Mouse (Mus musculus) liver, adult (tissue): ENCODE measurements around the gene Itsn1.

Source experiments
- GATA4 ChIP-seq: IDR thresholded peaks from 2 replicates; pipeline ENCODE4 v1.6.1; 2014; ENCODE audit warnings: mild to moderate bottlenecking, low read length; ENCODE audit not compliant: insufficient replicate concordance

Itsn1 gene

DNA sequence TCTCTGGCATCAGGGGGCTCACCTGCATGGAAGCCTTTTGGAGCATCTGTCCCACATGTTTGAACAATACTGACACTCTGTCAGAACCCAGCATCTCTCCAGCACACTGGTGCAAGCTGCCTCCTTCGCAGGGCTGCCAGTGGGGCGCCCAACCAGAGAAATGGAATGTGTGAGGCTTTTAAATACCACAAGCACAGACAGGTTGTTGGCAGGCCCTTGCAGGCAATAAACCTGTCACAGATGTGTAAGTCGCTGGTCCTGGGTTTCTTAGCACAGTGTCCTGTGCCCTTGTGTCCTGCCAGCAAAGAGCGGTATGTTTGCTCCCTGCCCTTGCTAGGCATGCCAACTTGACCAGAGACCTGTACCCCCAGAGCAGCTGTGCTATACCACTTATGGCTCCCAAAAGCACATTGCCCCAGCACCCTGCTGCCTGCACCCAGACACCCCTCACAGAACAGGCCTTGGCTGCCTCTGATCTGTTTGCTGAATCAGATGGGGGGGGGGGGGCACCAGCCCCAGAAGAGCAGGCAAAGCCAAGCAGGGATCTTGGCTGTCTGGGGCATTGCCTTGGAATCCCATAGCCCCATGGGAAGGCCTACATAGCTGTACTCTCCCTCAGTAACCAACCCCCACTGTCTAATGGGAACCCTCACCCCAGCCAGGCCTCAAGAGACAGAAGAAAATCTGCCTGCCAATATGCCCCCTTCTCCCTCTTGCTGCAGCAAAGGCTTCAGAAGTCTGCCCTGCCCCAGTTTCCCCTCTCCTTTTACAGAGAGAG, 146.7 kb downstream of the Itsn1 start:
- no peak for TF ChIP-seq GATA4

GRCm38 (mm10) chr16:91876457-91876856, 147.4 kb downstream of the Itsn1 start:
- no peak for TF ChIP-seq GATA4

DNA sequence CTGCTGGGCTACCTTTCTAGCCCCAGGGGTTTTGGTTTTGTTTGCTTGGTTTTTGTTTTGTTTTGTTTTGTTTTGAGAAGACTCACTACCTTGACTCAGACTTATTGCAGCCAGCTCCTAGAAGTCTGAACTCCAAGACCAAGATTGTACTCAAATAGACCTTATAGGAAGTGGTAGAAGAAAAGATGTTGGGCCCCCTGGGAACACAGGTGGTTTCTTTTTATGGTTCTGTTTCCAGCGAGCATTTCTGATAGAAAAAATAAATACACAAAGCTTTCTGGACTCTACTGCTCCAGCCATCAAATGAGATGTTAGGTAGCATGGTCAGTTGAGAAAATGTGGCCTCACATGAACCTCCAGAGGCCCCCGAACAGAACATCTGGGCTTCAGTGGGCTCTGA, 150.0 kb downstream of the Itsn1 start:
- no peak for TF ChIP-seq GATA4

- no peak for TF ChIP-seq GATA4
Measured at GRCm38 (mm10) chr16:91880869-91881767, 152.0 kb downstream of the Itsn1 start.

- TF ChIP-seq GATA4, result no peak
Measured at GRCm38 (mm10) chr16:91882168-91882859, 153.2 kb downstream of the Itsn1 start.

GRCm38 (mm10) chr16:91883636-91884035, 154.6 kb downstream of the Itsn1 start:
- TF ChIP-seq GATA4, result no peak

DNA sequence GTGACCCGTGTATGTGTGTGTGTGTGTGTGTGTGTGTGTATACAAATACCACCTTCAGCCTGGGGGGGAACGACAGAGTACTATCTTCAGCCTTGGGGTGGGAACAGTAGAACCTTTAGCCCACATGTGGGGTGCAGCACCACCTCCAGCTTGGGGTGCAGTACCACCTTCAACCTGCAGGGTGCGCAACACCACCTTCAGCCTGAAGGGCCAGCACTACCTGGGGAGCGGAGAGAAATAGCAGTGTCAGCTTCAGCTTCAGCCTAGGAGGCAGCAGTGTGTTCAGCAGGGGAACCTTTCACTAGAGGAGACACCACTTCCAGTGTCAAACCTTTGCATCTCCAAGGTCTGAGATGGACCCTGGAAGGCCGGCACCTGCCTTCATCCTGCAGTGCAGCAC, 155.1 kb downstream of the Itsn1 start:
- TF ChIP-seq GATA4, result no peak

GRCm38 (mm10) chr16:91885389-91886122, 156.5 kb downstream of the Itsn1 start:
- TF ChIP-seq GATA4, result no peak

GRCm38 (mm10) chr16:91888368-91888767, 159.3 kb downstream of the Itsn1 start:
- TF ChIP-seq GATA4, result no peak

GRCm38 (mm10) chr16:91889831-91890230, 160.8 kb downstream of the Itsn1 start:
- TF ChIP-seq GATA4, result no peak

DNA sequence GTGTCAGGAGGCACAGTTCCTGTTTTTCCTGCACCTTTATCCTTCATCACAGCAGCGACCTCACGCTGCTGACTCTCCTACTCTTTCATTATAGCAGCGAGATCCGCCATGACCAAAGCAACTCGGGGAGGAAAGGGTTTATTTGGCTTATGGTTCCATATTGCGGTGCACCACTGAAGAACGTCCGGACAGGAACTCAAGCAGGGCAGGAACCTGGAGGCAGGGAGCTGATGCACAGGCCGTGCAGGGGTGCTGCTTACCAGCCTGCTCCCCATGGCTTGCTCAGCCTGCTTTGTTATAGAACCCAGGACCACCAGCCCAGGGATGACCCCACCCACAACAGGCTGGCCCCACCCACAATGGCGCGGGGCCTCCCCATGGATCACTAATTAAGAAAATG, 162.1 kb downstream of the Itsn1 start:
- TF ChIP-seq GATA4, result no peak

DNA sequence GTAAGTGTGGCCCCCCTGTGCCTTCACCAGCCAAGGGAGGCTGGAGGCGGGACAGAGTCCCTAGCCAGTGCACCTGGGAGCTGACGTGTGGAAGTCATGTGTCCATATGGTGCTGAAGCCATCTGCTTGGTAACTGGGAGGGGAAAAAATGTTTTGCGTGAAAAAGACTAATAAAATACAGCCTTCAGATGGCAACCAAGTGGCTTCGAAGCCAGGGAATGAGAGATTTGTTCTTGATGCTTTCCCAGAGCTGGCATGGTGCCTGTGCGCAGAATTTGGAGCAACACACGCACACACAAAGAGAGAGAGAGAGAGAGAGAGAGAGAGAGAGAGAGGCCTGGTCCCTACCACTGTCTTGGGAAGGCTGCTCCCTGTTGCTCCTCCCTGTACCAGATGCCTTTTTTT, 167.3 kb downstream of the Itsn1 start:
- TF ChIP-seq GATA4, result no peak

DNA sequence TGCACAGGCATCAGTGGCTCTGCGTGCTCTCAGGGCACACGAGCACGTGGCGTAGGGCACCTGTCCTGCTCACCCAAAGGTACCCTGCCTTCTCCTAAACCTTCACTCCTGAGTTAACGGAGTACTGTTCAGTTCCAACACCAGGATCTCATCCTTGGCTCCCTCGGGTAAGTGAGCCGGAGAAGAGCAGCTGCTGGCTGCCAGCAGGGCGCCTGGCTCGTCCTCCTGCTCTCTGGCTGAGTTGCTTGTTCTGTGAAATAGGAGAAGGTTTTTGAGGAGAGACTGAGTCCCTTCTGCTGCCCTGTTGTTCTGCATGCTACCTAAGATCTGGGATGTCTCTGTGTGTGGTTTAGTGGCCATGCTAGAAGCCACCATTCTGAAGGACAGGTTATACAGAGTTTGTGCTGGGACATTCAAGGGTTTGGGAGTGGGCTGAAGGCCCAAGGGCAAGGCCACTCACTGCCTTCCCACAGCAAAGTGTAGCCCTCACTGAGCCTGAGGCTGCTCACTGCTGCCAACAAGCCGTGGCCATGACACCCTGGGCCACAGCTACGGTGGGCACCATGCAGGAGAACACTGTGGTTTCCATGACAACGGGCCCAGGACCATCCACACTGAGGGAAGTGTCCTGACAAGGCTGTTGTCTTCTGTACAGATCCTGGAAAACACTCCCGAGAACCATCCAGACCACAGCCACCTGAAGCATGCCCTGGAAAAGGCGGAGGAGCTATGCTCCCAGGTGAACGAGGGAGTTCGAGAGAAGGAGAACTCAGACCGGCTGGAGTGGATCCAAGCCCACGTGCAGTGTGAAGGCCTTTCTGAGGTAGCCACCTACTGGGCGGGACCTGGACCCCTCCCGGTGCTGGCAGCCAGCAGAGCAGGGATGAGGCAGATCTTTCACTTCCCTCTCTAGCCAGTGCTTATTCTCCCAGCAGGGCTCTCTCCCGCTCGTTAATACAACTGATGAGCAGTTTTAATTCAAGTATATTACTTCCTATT, 170.1 kb downstream of the Itsn1 start:
- TF ChIP-seq GATA4, result no peak

- TF ChIP-seq GATA4, result no peak
Measured at GRCm38 (mm10) chr16:91900274-91900673, 171.2 kb downstream of the Itsn1 start.
